In genomic region chr7:63757678-63758239, GRCm38 (mm10) we compare ENCODE assay signal across 8 mouse cellular contexts.
DNase-seq lines count a peak whose midpoint lies in the region; ATAC-seq and TF ChIP-seq lines count a peak whose summit lies in the region.

No protein-coding gene starts in this region.

- WGBS in lung, adult 2 months: 3% methylated on average over 85 of the region's 85 CpGs
- 1% methylated on average over 67 of the region's 85 CpGs for WGBS in embryonic facial prominence, embryonic 13.5 days
- WGBS in hindbrain, postnatal 0 days: 3% methylated on average over 85 of the region's 85 CpGs
- WGBS in neural tube, embryonic 11.5 days: under 1% methylated on average over 55 of the region's 85 CpGs

- no peak for TF ChIP-seq POLR2A in lung, adult 2 months (IDR thresholded peaks at IDR 0.05; ENCODE audit: borderline replicate concordance, extremely low read depth, low read depth, low read length)

- no peak overlapping the region for H3K27ac ChIP-seq in embryonic facial prominence, embryonic 13.5 days
- H3K27ac ChIP-seq in hindbrain, postnatal 0 days: peak overlapping the region; percentile 20; the same call in 1 of the 2 replicates
- H3K27ac ChIP-seq in neural tube, embryonic 11.5 days (ENCODE audit: low read depth, low read length): no peak overlapping the region

- peaks cover 94% of the 10 kb centered on the region for H3K27me3 ChIP-seq in embryonic facial prominence, embryonic 13.5 days
- peaks cover 25% of the 10 kb centered on the region for H3K27me3 ChIP-seq in hindbrain, postnatal 0 days (ENCODE audit: insufficient read depth, low read length)
- peaks cover 66% of the 10 kb centered on the region for H3K27me3 ChIP-seq in neural tube, embryonic 11.5 days (ENCODE audit: control insufficient read depth, insufficient read depth, low read length)

- H3K9me3 ChIP-seq in embryonic facial prominence, embryonic 13.5 days: no peaks in the 10 kb centered on the region
- no peaks in the 10 kb centered on the region for H3K9me3 ChIP-seq in hindbrain, postnatal 0 days (ENCODE audit: low read length)
- no peaks in the 10 kb centered on the region for H3K9me3 ChIP-seq in neural tube, embryonic 11.5 days (ENCODE audit: control insufficient read depth, low read length)

- H3K36me3 ChIP-seq in embryonic facial prominence, embryonic 13.5 days: no peaks in the 10 kb centered on the region
- no peaks in the 10 kb centered on the region for H3K36me3 ChIP-seq in hindbrain, postnatal 0 days (ENCODE audit: insufficient read depth, low read length)
- no peaks in the 10 kb centered on the region for H3K36me3 ChIP-seq in neural tube, embryonic 11.5 days (ENCODE audit: control insufficient read depth, insufficient read depth, low read length)

- peak overlapping the region; percentile 11 for H3K4me3 ChIP-seq in lung, adult 2 months (replicated peaks; ENCODE audit: extremely low read depth, low read depth, low read length)
- H3K4me3 ChIP-seq in embryonic facial prominence, embryonic 13.5 days: peak overlapping the region; percentile 47
- H3K4me3 ChIP-seq in hindbrain, postnatal 0 days (ENCODE audit: low read length): peak overlapping the region; percentile 43
- peak overlapping the region; percentile 44 for H3K4me3 ChIP-seq in neural tube, embryonic 11.5 days (ENCODE audit: low read depth, low read length)

- peak overlapping the region; percentile 54 for H3K9ac ChIP-seq in embryonic facial prominence, embryonic 13.5 days
- no peak overlapping the region; the same call in 1 of the 2 replicates for H3K9ac ChIP-seq in hindbrain, postnatal 0 days (replicated peaks; ENCODE audit: low read length)
- H3K9ac ChIP-seq in neural tube, embryonic 11.5 days (ENCODE audit: low read length): peak overlapping the region; percentile 29; the same call in 1 of the 2 replicates

- DNase-seq in lung, adult 2 months: no peak
- no peak for DNase-seq in lung, postnatal 25 days (ENCODE audit: low spot score)
- peak; percentile 31 for DNase-seq in hindbrain, postnatal 0 days (ENCODE audit: low spot score)
- peak; percentile 41 for DNase-seq in neural tube, embryonic 11.5 days (ENCODE audit: low spot score)
- no peak for DNase-seq in natural killer cell, adult 2 months (ENCODE audit: low spot score in 2 of 2)
- DNase-seq in cerebellum, adult 9-10 months: no peak
- DNase-seq in adrenal gland, adult 18-20 months (ENCODE audit: low spot score in 2 of 2): no peak

- H3K4me2 ChIP-seq in embryonic facial prominence, embryonic 13.5 days: peak overlapping the region; percentile 70
- H3K4me2 ChIP-seq in hindbrain, postnatal 0 days (ENCODE audit: low read depth, low read length): peak overlapping the region; percentile 59
- H3K4me2 ChIP-seq in neural tube, embryonic 11.5 days (ENCODE audit: low read depth): peak overlapping the region; percentile 68

- peaks cover 9% of the 10 kb centered on the region for H3K4me1 ChIP-seq in lung, adult 2 months (ENCODE audit: control insufficient read depth, insufficient read depth, low read length)
- peaks cover 35% of the 10 kb centered on the region for H3K4me1 ChIP-seq in embryonic facial prominence, embryonic 13.5 days
- peaks cover 10% of the 10 kb centered on the region; the same call in 1 of the 2 replicates for H3K4me1 ChIP-seq in hindbrain, postnatal 0 days (ENCODE audit: insufficient read depth, low read length)
- peaks cover 8% of the 10 kb centered on the region; the same call in 1 of the 2 replicates for H3K4me1 ChIP-seq in neural tube, embryonic 11.5 days (ENCODE audit: control insufficient read depth, insufficient read depth, low read length)

- no peak for TF ChIP-seq CTCF in lung, adult 2 months (IDR thresholded peaks at IDR 0.05; ENCODE audit: insufficient read depth, low read length)
- no peak for TF ChIP-seq CTCF in hindbrain, postnatal 0 days (IDR thresholded peaks at IDR 0.05; ENCODE audit: low read depth)

- no peak for ATAC-seq in embryonic facial prominence, embryonic 13.5 days (ENCODE audit: insufficient number of reproducible peaks, insufficient read depth, low FRiP score, low TSS enrichment, low read depth)
- ATAC-seq in hindbrain, postnatal 0 days: no peak
- no peak for ATAC-seq in neural tube, embryonic 11.5 days (ENCODE audit: insufficient read depth, low FRiP score, low TSS enrichment)

Comparison
In these comparisons a context has a peak if more than half of its experiments do, and no peak if none do; other contexts are left out.
1. DNase-seq: peak in hindbrain, postnatal 0 days (single experiment) and neural tube, embryonic 11.5 days (single experiment); none in lung, adult 2 months (single experiment), lung, postnatal 25 days (single experiment), natural killer cell, adult 2 months (0 of 2), cerebellum, adult 9-10 months (single experiment) and adrenal gland, adult 18-20 months (0 of 2).
2. Peak in every context shown above with its lines, with median percentiles within 50 percentile points of each other: H3K4me3 ChIP-seq and H3K4me2 ChIP-seq.